Mouse (Mus musculus) layer of hippocampus, postnatal 25 days (tissue): Measurements from ENCODE around the gene Igfbp1. TPM values are rescaled to one million over a fixed set of nuclear protein-coding genes. Genes with fewer than 3 reads are reported as not detected.

Experiments
- DNase-seq, 2 experiments: peaks; one replicate each; pipeline ENCODE4 v3.0.0; 2022; ENCODE audit warnings: mixed read lengths in 2 of 2, low spot score in 1 of 2; ENCODE audit errors: extremely low spot score in 1 of 2
- total RNA-seq, 2 experiments: library from RNA; stranded (reverse); gene quantifications; 2 replicates each; pipeline ENCODE4 v1.2.3; 2021

Igfbp1 gene
- total RNA-seq, 2 experiments from 2014 or later: not detected

GRCm38 (mm10) chr11:7228107-7228506, 30.5 kb downstream of the Igfbp1 start:
- no peak for DNase-seq

GRCm38 (mm10) chr11:7230000-7230399, 32.4 kb downstream of the Igfbp1 start:
- DNase-seq: no peak

GRCm38 (mm10) chr11:7231958-7232357, 34.4 kb downstream of the Igfbp1 start:
- no peak for DNase-seq

- DNase-seq: no peak
Observed at GRCm38 (mm10) chr11:7233333-7233732, 35.8 kb downstream of the Igfbp1 start.

GRCm38 (mm10) chr11:7234436-7234835, 36.9 kb downstream of the Igfbp1 start:
- DNase-seq: no peak

- no peak for DNase-seq
Observed at GRCm38 (mm10) chr11:7234981-7235609, 37.5 kb downstream of the Igfbp1 start.

- no peak for DNase-seq
Observed at GRCm38 (mm10) chr11:7236751-7237150, 39.2 kb downstream of the Igfbp1 start.

GRCm38 (mm10) chr11:7237712-7238111, 40.1 kb downstream of the Igfbp1 start:
- no peak for DNase-seq

- no peak for DNase-seq
Observed at GRCm38 (mm10) chr11:7238546-7238945, 41.0 kb downstream of the Igfbp1 start.

GRCm38 (mm10) chr11:7239041-7239740, 41.6 kb downstream of the Igfbp1 start:
- no peak for DNase-seq

GRCm38 (mm10) chr11:7244782-7245181, 47.2 kb downstream of the Igfbp1 start:
- DNase-seq: no peak

GRCm38 (mm10) chr11:7250415-7250814, 52.8 kb downstream of the Igfbp1 start:
- no peak for DNase-seq

- no peak for DNase-seq
Observed at GRCm38 (mm10) chr11:7250870-7251269, 53.3 kb downstream of the Igfbp1 start.

Other genes with a start within 250 kb of the Igfbp1 start
- 100 to 1,000 TPM; 303 to 367 TPM for gene Adcy1, start 134.3 kb upstream of the Igfbp1 start, total RNA-seq
- not detected for gene Gm11985, start 9.2 kb upstream of the Igfbp1 start, total RNA-seq
- 10 to 100 TPM; 12.5 to 19.5 TPM for gene Igfbp3, start 16.1 kb downstream of the Igfbp1 start, total RNA-seq